Mouse (Mus musculus): ENCODE measurements at regions not wholly inside any gene's neighbourhood (a gene's known extent, or its start where the extent isn't known, plus 50 kb on each side); places are given as distances from the start of the nearest gene placed in this dataset.

- no peak for DNase-seq
These were observed 79.0 kb downstream of the Arl4c start for GRCm38 (mm10) chr1:88623040-88623439.

DNA sequence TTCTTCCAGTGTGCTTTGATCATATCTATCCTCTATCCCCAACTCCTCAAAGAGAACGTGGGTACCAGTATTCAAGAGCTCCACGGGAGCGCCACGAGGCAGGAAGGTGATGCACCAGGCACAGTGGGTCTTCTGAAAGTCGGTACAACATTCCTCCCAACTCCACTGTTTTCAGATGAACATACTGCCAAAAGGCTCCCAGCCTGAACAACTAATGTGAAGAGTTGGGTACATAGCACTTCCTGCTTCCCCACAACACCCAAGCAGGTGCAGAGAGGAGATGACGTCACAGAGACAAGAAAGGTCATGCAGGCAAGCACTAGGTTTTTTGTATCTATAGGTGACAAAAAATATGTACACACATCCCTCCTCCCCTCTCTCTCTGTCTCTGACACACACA is 79.7 kb downstream of the Arl4c start:
- DNase-seq = no peak

DNA sequence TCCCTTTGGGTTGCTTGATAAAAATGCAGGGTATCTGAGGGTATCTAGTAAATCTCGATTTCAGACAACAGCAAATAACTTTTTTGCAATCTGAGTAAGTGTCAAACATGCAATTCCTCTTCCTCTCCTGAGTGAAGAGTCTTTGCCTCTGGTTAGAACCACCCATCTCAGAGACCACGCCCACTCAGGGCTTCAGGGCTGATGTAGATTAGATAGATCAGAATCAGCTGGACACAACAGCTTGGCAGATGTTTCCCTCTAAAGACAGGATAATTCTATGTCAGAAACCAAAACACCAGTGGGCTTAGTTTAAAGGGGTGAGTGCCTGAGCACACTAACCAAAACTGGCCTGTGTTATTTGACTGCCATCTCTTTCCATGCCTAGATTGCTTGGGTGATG is 80.8 kb downstream of the Arl4c start:
- no peak for DNase-seq

GRCm38 (mm10) chr1:88613007-88613406 is 89.0 kb downstream of the Arl4c start:
- DNase-seq = no peak

- DNase-seq = no peak
These were observed 90.8 kb downstream of the Arl4c start for GRCm38 (mm10) chr1:88611241-88611640.

- no peak for DNase-seq
These were observed 91.2 kb downstream of the Arl4c start for GRCm38 (mm10) chr1:88610810-88611209.

DNA sequence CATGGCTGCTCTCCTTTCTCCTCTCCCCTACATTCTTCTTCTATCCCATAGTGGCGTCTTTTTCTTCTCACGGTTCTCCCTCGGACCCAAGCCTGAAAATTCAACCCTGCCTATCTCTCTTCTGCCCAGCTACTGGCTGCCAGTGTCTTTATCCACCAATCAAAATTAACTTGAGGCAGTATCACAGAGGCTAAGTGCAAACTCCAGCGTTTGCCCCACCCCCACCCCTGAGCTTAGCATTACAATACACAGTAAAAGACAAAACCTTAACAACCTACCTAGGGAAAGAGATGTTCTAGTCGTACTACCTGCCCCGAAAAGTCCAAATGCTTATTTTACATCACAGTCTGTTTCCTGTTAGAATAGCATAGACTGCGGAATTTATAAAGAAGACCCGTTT is 93.2 kb downstream of the Arl4c start:
- no peak for DNase-seq

DNA sequence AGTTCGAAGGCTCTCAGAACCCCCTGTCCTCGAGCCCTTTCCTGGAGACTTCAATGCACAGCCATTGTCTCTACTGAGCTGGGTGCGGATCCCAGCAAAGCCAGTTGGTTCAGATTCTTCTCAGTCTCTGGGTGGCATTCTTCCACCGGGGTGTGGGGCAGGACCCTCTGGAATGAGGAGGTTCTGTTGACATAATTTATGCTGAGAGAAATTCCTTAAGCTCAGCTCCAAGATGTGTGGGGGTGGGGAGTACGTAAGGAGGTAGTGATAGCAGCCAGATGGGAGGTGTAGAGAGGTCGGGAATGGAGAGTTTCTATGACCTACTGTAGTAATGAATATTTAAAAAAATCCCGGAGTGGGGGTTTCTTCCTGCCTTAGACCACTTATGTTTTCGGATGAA is 93.8 kb downstream of the Arl4c start:
- no peak for DNase-seq

DNA sequence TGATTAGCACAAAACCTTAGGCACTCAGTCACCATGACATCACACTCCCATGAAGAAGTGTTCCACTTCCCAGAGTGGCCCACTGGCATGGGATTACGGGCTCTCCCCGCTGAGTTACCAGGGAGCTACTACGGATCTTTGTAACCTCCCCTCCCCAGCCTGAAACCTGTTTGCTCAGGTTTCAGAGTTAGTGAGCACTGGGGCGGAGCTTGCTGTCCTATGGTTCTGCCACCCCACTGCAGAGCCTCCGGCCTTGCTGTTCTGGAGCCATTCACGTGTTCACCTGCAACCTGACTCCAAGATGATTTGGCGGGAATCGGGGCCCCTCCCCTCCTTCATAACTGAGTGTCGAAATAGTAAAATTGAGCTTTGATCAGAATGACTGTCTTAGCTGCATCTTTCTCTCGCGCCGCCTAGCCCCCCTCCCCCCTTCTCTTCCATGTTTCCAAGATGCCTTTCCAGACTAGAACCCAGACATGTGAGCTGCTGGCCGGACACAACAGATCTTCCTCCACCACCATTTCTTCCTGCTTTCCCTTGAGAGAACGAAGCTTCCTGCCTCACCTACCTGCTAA is 95.8 kb upstream of the Glrp1 start:
- DNase-seq = no peak

- DNase-seq = no peak
These were observed 92.4 kb upstream of the Glrp1 start for GRCm38 (mm10) chr1:88602241-88602640.

DNA sequence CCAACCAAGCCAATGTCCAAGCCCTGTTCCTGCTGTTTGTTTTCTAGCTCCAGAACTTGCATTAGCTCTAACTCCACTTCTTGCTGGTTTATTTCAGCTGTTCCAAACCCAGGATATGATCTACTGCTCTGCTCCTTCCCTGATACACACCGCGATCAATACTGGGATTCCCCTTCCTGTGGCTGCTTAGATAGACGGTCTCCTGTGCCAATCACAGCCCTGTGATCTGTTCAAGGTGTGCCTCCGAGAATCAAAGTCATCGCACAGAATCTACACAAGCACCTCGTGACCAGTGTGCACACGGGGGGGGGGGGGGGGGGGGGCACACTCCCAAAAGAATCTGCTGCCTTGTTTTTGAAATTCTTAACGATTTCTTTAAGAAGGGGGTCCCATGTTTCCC is 91.9 kb upstream of the Glrp1 start:
- DNase-seq = no peak

DNA sequence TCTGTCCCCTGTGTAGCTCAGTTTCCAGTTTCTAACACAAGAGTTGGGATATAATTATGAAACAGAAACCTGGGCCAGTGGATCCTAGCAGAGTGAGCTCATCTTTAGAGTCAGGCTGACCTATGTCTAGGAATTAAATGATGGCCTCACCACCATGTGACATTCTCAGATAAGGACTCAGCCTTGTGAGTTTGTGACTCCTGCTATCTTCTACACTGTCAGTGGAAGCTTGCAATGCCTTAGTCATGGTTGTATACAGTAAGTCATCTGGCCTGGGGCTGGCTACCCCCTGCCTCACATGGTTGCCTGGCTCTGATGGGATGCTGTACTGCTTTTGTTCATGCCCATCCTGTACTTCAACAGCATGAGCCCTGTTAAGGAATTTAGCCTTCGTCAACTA is 90.3 kb upstream of the Glrp1 start:
- no peak for DNase-seq

- DNase-seq = no peak
These were observed 84.8 kb upstream of the Glrp1 start for GRCm38 (mm10) chr1:88594484-88595254.

GRCm38 (mm10) chr1:88592036-88592435 is 82.2 kb upstream of the Glrp1 start:
- no peak for DNase-seq

GRCm38 (mm10) chr1:88590802-88591380 is 81.0 kb upstream of the Glrp1 start:
- no peak for DNase-seq

- DNase-seq = no peak
These were observed 78.9 kb upstream of the Glrp1 start for GRCm38 (mm10) chr1:88588747-88589146.

GRCm38 (mm10) chr1:88586823-88587820 is 77.3 kb upstream of the Glrp1 start:
- DNase-seq = peak; percentile 26

- no peak for DNase-seq
These were observed 76.3 kb upstream of the Glrp1 start for GRCm38 (mm10) chr1:88586128-88586527.

GRCm38 (mm10) chr1:88584515-88585033 is 74.7 kb upstream of the Glrp1 start:
- DNase-seq = no peak

- no peak for DNase-seq
These were observed 68.4 kb upstream of the Glrp1 start for GRCm38 (mm10) chr1:88578231-88578620.

DNA sequence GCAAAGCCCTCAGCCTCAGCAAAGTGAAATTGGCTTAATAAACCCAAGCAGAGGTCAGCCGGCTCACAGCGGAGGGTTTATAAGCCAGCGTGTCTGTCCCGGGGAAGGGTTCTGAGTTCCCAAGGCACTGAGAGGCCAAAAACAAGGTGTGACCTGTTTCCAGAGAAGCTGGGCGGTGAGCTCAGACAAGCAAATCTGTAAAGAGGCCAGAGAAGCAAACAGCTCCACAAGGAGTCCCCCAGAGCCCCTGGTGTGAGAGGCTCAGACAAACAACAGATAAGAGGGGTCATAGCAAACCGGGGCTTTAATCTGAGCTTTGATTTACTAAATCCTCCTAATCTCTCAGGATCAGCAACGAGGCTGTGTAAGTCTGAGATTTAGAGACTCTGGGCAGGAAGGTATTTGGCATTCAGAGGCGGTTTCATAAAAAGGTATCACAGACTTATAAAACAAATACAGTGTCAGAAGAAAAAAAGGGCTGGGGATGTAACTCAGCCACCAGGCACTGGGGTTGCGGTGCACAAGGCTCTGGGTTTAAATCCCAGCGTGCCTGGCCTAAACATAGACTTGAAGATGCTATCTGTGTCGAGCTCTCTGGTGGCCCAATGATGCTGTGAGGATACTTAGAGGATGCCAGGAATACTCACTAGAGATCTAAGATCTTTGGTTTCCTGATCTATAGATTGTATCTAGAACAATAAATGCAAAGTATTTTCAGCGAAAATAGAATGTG is 67.8 kb upstream of the Glrp1 start:
- no peak for DNase-seq
